Mouse (Mus musculus): ENCODE data around the gene Htra3.

The Htra3 gene

DNA sequence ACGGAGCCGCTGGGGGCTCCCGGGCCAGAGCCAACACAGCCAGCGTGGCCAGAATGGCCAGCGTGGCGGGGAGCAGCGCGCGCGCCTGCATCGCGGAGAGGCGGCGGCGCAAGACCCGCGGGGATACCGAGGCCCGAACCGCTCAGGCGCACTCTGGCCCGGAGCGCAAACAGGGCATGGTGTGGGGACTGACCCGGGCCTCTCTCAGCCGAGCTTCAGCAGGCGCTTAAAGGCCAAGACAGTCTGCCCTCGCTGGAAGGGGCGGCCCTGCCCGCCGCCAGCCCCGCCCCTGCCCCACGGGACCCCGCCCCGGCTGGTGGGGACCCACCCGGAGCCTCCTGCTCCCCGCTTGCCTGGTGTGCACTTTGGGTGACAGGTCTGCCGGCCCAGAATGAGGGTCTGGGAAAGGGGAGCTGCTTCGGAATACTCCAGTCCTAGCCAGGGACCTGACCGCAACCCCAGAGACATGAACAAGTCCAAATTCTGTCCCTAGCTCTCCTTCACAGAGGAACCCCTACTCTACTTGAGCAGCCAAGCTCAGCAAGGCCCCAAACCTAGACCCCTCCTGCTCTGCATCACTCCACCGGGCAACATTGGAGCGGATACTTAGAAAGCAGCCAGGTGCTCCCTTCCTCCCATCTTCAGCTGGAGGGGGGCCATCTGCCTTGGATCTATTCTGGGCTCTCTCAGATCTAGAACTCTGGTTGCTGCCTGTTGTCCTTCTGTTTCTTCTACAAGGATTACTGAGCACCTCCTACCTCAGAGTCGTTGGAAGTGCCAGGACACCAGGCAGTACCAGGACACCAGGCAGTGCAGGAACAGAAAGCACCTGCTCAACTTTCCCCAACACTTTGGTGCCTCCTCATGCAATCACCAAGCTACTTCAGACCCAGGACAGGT, at the start of gene Htra3:
Htra3 (minus strand) TSS at position 527 of the 900 bp plus-strand sequence.
- peak in 1 of 2 experiments; percentile 48 for DNase-seq

GRCm38 (mm10) chr5:35728957-35729460, 49.4 kb upstream of the Htra3 start:
- DNase-seq = peak; percentile 53 to 54

GRCm38 (mm10) chr5:35728344-35728956, 48.9 kb upstream of the Htra3 start:
- DNase-seq = no peak

DNA sequence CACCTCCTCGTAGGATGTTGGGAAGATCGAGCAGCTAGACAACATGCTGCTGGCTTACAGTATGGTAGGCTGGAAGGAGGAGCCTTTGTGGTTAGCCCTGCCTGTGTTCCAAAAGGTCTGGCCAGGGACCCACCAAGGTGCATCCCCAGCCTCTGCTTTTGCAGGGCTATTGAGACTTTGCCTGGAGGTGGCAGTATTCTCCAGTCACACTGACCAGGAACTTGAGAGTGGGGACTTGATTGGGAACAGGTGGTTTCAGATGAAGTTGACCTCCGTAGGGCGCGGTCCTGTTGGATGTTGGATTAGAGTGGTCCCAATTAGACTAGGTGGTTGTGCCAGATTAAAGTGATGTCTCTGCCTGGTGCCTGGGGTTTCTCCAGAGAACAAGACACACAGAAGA, 47.9 kb upstream of the Htra3 start:
- DNase-seq = no peak

GRCm38 (mm10) chr5:35725840-35726239, 46.3 kb upstream of the Htra3 start:
- DNase-seq = no peak

DNA sequence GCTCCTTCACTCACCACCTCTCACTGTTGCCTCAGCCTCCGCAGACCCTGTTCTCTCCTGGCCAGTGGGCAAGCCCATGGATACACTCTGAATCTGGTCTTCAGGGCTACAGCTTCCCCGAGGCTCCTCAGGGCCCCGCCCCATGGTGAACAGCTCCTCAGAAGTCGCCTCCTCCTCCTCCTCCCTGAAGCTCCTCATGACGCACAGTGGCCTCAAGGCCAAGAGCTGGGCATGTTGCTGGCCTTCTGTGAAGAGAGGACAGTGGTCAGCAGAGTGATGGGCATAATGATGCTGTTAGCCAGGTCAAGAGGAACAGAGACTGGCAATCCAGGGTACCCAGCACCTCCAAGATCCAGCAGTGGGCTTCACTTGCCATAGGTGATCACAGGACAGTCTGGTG, 44.3 kb upstream of the Htra3 start:
- no peak for DNase-seq

- DNase-seq = no peak
Measured at GRCm38 (mm10) chr5:35722654-35723053, 43.1 kb upstream of the Htra3 start.

GRCm38 (mm10) chr5:35721933-35722332, 42.4 kb upstream of the Htra3 start:
- no peak for DNase-seq

- peak in 1 of 2 experiments; percentile 54 for DNase-seq
Measured at GRCm38 (mm10) chr5:35719880-35720279, 40.3 kb upstream of the Htra3 start.

DNA sequence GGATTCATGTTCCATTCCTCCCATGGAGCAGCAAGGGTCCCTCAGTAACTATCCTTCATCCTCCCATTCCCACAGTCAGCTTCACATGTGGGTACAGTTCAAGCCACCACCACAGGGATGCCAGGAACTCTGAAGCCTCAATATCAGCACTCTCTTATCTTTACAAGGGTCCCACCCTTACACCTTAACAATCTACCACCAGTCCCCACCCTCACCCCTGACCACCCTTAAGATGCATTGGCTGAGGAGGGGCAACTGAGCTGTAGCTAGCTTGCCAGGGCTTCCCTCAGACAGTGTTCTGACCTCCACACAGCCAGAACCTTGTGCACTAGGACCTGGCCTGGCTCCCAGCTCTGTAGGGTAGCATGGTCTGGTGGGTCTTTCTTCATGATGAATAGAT, 39.8 kb upstream of the Htra3 start:
- DNase-seq = no peak

DNA sequence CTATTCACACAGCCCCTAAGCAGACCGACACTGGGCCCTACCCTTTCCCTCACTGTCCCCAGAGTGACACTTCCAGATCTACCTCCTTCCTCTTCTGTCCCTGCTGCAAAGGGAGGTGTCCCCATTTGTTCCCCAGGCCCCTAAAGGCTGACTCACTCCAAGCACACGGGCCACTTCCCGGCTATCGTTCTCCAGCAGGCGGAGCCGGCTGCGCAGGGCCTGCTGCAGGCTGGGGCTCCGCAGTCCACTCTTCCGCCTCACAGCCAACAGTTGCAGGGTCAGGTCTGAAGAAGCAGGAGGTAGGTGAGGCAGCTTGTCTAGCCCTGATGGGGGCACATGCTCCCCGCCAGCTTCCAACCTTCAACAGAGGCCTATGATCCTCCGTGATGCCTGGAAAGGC, 39.2 kb upstream of the Htra3 start:
- DNase-seq = no peak

- DNase-seq = peak; percentile 38 to 64
Measured at GRCm38 (mm10) chr5:35717946-35718345, 38.4 kb upstream of the Htra3 start.

GRCm38 (mm10) chr5:35717455-35717854, 37.9 kb upstream of the Htra3 start:
- no peak for DNase-seq

DNA sequence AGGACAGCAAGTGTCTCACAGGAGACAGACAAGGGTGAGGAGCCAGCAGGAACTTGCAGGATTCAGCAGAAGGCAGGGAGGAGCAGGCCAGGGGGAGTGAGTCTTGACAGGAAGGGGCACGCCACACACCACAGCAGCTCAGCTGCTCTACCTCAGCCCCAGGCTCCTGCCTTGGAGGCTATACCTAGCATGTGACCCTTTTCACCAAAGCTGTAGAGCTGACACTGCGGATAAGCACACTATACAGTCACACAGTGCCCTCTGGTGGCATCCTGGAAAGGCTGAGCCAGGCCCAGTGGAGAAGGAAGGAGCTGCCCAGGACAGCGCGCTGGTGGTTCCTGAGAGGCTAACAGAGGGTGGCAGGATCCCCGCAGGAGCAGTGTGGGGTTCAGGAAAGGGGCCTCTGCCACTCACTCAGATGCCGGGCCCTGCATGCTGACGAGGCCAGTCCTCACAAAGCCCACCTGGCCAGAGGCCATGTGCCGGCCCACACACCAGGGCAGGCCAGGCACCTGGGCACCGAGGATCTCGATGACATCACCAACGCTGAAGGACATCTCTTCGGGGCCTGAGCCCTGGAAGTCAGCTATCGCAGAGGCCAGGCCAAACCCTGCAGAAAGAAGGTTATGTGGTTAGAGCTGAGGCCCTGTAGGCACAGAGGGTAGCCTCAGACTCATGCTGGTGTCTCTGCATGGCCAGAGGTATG, 34.2 kb upstream of the Htra3 start:
- DNase-seq = peak; percentile 89 to 92

DNA sequence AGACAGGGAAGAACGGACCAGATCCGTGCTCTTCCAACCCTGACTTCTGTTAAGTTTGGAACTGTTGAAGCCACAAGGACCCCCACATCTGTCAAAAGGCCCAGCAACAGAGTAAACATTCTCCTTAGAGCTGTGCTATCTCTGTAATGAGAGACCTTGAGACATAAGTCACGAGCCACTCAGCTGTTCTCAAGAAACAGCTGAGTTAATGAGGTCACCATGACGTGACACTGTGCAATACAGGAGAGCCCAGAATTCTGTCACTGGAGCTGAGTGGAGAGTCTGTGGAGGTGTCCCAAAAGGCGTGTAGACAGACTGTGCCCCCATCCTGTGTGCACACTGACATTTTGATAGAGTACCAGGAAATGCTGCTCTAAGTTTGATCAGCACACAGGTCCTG, 32.9 kb upstream of the Htra3 start:
- DNase-seq = no peak

DNA sequence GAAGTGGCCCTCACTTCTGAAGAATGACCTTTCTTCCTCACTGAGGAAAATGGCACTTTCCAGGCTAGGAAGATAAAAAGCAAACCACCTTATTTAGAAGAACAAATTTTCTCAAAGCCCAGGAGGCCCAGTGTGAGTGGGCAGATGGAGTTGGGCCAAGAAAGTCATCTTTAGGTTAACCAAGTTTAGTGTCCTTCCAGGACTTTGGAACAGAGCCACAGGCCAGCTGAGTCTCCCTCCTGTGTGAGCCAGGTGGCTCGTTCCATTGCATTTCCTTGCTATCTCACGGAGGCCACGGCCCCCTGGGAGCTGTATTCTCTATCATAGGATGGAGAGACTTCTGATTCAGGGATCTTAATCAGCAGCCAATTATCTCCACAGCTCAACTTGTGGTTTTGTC, 31.3 kb upstream of the Htra3 start:
- DNase-seq = no peak

GRCm38 (mm10) chr5:35710481-35710880, 30.9 kb upstream of the Htra3 start:
- DNase-seq = no peak

DNA sequence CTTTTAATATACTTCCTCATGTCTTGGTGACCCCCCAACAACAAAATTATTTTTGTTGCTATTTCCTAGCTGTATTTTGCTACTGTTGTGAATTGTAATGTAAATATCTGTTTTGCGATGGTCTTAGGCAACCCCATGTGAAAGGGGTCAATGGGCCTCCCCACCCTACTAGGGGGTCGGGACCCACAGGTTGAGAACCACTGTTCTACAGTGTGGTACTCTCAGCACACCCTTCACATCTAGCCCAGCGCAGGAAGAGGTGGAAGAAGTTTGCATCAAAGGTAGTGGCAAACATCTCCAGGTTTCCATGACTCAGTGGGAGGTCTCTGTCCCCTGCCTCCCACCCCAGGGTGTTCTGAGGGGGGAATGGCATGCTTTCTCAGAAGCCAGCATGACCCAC, 25.8 kb upstream of the Htra3 start:
- DNase-seq = no peak

- no peak for DNase-seq
Measured at GRCm38 (mm10) chr5:35703814-35704213, 24.2 kb upstream of the Htra3 start.

- no peak for DNase-seq
Measured at GRCm38 (mm10) chr5:35703183-35703582, 23.6 kb upstream of the Htra3 start.

DNA sequence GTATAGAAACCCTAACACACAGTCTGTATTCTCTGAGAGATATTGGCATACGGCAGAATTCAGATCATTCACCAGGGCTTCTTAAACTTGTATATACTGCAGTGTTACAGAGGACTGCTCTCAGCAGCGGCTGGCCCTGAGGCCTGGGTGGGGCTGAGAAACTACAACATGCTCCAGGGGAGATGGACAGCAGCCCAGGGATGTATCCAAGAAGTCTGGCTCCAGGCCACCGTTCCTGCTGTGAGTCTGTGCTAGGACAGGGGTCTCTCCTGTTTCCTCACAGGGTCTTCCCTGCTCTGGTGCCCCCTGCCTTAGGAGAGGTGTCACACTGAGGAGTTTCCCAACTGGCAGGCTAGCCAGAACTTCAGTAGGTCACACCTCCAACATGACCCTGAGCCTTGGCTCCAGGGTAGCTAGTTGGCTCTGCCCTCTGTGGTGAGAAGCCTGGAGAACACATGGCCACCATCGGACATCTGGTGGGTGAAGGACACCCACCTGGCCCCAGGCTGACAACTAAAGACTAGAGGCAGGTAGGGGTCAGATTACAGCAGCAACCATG, 23.1 kb upstream of the Htra3 start:
- DNase-seq = no peak

GRCm38 (mm10) chr5:35701042-35701441, 21.5 kb upstream of the Htra3 start:
- DNase-seq = peak; percentile 67 to 83

- peak; percentile 46 to 61 for DNase-seq
Measured at GRCm38 (mm10) chr5:35695815-35696214, 16.2 kb upstream of the Htra3 start.

Measured in cerebellum, postnatal 14 days (tissue).